Mouse (Mus musculus) R1 (cell line): ENCODE results near the gene Stim2.
A peak's percentile ranks its signal among the peaks of the same experiment; 100 is the strongest.

Source experiments
- DNase-seq: peaks from one replicate; pipeline ENCODE4 v3.0.0-alpha.2; 2018; ENCODE audit warnings: low read depth, low spot score

Stim2 gene

DNA sequence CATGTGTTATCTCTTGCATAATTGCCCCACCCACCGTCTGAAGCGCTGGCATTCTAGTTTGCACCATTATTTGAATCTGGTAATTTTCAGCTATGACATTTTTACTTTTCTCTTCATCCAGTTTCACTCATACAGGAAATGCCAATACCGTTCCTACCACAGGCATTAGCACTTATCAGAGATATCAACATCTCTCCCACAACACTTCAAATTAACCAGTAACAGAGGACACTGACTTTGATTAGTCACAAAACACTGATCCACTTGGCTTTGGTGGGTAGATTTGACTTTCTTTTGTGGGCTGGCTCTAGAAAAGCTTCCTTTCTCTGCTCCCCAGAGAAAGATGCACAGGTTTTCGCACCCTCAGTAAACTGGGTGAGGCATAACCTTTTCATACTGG, 3.7 kb upstream of the Stim2 start:
- no peak for DNase-seq

DNA sequence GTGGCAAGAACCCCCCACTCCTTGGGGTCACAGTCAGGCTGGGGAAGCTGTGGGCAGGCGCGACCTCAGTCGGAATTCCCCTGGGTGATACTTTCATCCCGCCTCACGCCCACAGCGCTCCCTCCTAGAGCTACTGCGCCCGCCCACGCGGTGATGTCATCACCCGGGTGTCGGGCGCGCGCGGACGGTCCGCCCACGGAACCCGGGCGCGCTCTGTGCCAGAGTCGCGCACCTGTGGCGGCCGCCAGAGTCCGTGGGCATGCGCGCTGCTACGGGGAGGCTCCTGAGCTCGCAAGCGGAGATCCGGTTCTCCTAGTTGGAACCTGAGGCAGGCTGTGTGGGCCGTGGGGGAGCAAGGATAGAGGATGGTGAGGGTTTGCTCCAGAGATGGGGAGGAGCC, 3.0 kb upstream of the Stim2 start:
- peak; percentile 85 for DNase-seq

DNA sequence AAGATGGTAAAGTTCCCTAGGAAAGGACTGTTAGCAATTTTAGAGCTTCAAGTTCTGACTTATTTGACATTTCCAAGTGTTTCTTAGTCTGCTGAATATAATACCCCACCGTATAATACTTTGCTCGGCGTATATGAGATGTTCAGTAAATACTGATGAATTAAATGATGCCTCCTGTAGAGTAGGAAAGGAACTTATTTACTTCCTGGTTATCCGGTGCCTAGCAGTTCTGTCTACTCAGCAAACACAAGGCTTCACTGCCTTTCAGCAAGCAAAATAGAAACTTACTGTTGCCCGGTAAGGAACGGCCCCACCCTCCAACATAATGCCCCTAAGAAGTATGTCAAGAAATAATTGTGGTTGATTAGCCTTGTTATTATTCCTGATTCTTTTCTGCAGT, 1.5 kb upstream of the Stim2 start:
- no peak for DNase-seq

DNA sequence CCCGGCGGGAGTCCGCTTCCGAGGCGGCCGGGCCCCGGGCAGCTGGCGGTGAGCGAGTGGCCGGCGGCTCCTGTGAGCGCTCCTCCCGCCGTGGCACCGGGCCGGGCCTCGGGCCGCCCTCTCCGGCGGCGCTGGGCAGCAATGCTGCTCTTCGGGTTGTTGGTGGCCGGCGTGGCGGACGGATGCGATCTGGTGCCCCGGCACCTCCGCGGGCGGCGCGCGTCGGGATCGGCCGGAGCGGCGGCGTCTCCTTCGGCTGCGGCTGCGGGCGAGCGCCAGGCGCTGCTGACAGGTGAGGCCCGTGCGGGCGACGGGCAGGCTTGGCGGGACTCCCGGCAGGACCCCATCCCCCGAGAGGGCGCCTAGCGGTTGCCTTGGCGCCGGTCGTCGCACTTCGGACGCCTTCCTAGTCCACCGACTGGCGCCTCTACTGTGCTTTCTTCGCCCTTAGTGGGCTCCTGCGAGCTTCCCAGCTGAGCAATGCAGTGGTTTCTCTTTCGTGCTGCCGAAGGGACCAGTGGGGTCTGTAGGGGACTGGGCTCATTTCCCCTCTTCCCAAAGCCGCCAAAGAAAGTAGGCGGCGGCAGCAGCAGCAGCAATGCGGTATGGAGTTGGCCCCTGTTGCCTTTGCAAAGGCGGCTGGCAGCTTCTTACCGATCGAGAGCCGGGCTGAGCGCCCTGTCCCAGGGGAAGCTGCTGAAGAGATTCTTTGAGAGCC, 603 bp downstream of the Stim2 start:
- peak; percentile 71 for DNase-seq

DNA sequence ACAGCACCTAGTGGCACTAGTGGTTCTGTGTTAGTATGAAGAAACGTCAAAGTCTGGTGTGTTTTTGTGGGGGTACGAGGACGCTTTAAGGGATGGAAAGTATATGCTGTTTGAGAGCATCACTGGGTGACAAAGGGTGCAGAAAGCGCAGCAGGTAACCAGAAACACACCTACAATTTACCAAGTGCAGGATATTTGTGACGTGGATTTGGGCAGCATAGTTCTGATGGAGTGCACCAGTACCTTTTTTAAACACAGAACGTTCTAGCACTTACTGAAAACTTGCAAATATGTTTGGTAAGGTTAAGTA, 1.1 kb downstream of the Stim2 start:
- DNase-seq: no peak

DNA sequence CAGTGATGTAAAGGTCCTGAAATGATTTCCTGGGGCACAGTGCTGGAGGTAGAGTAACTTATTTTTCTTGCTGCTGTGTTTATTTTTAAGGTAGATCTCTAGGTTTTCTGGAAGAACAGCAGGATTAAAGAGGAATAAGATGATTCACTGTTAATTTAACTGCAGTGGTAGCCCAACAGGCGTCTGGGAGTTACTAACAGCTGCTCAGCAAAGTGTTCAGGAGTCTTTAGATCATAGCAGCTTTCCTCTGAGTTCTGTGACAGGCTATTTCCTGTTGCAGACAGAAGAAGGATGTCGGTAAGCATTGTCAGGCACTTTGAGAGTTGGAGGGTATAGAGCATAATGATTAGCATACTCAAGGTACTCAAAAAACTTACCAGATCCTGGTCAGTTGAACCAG, 1.5 kb downstream of the Stim2 start:
- DNase-seq: no peak

GRCm38 (mm10) chr5:54001021-54001420, 2.7 kb downstream of the Stim2 start:
- DNase-seq: no peak

GRCm38 (mm10) chr5:54005111-54005864, 7.0 kb downstream of the Stim2 start:
- DNase-seq: no peak

- DNase-seq: no peak
These were observed 7.5 kb downstream of the Stim2 start for GRCm38 (mm10) chr5:54005865-54006225.

DNA sequence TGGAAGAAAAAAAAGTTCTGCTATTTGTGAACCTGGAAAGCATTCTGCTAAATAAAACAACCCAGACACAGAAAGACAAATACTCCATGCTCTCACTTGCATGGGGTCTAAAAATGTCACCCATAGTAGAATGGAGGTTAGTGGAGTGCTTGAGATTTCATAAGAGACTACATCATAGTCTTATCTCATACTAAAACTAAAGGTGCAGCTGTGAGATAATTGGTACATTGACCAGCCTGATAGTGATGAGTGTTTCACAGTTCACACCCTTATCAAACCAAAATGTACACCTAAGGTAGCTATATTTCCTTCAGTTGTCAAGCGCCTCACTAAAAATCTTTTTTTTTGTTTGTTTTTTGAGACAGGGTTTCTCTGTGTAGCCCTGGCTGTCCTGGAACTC, 8.5 kb downstream of the Stim2 start:
- no peak for DNase-seq

DNA sequence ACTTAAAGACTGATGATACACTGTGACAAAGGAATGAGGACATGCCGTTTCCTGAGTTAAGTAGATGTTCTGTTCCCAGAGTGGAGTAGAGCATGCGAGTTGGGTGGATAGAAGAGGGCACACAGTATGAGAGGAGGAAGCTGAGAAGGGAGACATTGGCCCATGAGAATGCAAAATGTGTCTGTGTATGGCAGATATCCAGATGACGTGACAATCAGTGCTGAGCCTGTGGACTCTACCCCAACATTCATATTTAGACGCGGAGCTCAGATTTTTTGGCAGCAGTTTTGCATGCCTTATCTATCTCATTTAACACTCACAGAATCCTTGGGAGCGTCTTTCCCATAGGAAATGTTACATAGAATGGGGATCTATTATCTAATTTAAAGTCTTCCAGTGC, 9.3 kb downstream of the Stim2 start:
- no peak for DNase-seq

GRCm38 (mm10) chr5:54013271-54013670, 15.0 kb downstream of the Stim2 start:
- DNase-seq: no peak

DNA sequence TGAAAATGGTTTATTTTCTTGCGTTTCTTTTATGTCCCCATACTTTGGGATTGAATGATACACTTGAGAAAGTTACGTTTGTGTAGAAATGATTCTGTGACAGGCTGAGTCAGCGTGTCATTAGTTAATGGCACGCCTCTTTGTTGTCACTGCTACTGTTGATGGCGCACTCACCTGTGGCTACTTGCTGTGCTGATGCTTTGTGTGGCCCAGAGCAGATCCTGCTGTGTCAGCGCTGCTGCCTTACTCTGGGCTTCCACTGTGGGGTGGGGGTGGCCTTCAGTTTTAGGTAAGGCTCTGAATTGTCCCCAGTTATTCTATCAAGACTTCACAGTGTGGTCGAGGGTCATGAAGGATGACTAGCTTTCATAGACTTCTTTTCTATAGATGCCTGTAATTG, 18.8 kb downstream of the Stim2 start:
- no peak for DNase-seq

DNA sequence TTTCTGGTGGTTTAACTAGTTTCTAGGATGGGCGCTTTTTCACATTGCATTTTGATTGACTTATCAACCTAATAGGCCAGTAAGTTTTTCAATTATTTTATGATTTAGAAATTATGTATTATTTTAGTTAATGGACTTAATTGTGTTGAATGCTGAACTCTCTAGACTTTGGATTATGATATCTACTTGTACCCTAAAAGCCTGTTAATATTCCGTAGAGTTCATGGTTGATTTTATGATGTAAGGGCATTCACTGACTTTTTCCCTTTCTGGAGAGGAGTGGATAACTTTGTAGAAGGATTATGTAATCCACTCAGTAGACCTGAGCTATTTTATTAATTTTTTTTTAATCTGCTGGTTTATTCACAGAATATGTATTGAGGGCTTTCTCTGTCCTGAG, 20.6 kb downstream of the Stim2 start:
- no peak for DNase-seq

DNA sequence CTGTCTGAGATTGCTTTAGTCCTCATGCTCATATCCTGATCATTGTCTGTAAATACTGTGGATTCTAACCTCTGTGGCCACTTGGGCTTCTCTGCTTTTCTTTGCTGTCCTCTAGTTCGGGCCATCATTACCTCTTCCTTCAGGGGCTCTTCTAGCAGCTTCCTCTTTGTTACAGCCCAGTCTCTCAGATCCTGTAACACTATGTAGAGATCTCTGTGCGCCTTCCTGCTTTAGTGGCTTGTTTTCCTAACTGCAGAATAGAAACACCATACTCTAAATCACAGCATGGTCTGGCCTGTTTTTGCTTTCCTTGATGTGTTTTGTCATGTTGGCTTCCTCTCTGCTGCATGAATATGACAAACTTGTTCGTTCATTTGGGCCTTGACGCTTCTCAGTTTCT, 21.2 kb downstream of the Stim2 start:
- no peak for DNase-seq

DNA sequence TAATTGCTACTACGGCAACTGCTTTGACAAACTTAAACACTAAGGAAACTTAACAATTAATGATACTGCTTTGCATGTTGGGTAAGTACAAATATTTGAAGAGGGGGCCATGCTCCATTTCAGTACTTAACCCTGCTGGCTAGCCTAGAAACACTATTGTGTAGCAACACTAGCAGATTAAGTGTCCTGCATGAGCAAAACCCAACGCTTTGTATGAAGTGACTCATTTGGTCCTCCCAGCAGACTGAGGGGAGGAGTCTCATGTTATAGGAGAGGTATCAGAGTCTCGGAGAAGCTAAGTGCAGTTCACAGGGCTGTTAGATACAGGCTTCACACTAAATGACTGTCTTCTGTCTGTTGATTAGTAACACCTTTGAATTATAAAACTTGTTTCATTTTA, 26.3 kb downstream of the Stim2 start:
- DNase-seq: no peak

GRCm38 (mm10) chr5:54025630-54026029, 27.3 kb downstream of the Stim2 start:
- no peak for DNase-seq

GRCm38 (mm10) chr5:54033217-54033616, 34.9 kb downstream of the Stim2 start:
- no peak for DNase-seq

GRCm38 (mm10) chr5:54034680-54035079, 36.4 kb downstream of the Stim2 start:
- DNase-seq: peak; percentile 74

DNA sequence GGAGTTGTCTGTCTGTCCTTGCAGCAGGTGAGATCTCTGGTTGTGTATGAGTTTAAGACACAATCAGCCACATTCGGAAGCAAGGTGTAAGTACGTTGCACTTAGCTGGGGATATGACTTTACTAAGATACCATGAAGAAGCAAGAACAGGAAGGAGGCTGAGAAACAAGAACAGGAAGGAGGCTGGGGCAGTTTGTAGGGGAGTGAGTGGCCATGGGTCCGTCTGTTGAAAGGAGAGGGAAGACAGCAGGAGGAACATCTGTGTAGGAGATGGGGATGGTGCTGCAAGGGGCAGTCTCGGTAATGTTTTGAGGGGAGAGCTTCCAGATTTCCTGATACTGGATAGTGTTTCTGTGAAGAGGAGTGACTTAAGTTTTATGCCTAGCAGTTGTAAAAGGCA, 40.3 kb downstream of the Stim2 start:
- DNase-seq: no peak

DNA sequence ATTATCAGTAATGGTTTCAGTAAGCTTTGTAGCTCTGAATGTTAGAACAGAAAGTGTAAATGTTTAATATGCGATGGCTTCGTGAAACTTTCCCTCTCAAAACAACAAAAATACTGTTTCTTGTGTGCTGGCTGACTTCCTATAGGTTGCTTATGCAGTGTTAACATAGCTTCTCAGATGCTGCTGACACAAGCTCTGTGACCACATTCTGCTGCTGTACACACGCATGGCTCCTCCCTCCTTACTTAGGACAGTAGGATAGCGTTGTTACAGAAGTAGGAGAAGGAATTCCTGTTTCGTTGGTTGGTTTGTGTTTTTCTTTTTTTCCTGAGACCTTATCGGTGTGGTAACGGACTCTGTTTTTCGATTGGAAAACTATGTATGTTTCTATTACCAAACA, 42.2 kb downstream of the Stim2 start:
- no peak for DNase-seq

- DNase-seq: no peak
These were observed 43.7 kb downstream of the Stim2 start for GRCm38 (mm10) chr5:54042013-54042412.

GRCm38 (mm10) chr5:54045523-54045922, 47.2 kb downstream of the Stim2 start:
- no peak for DNase-seq

- DNase-seq: no peak
These were observed 48.1 kb downstream of the Stim2 start for GRCm38 (mm10) chr5:54046432-54046831.
